Mouse (Mus musculus) limb, embryonic 14.5 days (tissue): Measurements from ENCODE around the gene Galt. TPM values are rescaled to one million over a fixed set of nuclear protein-coding genes. Genes with fewer than 3 reads are reported as not detected.
"Not testable (repeated sequence)": the region's sequence is repeated elsewhere in the genome, so short reads cannot be mapped to it uniquely, and the experiment has no call there.

Source experiments
- ATAC-seq: fragments of 200-750 bp; cut with Nextera tagmentation; 2 replicates; pipeline ENCODE4 v1.8.0; 2017; ENCODE audit warnings: low read depth, moderate number of reproducible peaks, moderate TSS enrichment; ENCODE audit not compliant: low FRiP score
- DNase-seq: peaks from one replicate; pipeline ENCODE4 v3.0.0-alpha.2; 2015; ENCODE audit warnings: low spot score
- H3K27ac ChIP-seq: fragments of 300-500 bp; sonication (generic); replicated peaks from 2 replicates; pipeline ENCODE4 v1.5.1; 2014; ENCODE audit warnings: low read depth, mild to moderate bottlenecking, low read length, moderate library complexity, mixed read lengths
- H3K27me3 ChIP-seq: fragments of 300-500 bp; sonication (generic); 2 replicates; pipeline ENCODE4 v1.6.1; 2014; ENCODE audit warnings: low read length, mixed read lengths; ENCODE audit not compliant: control insufficient read depth, insufficient read depth
- H3K36me3 ChIP-seq: fragments of 300-500 bp; sonication (generic); 2 replicates; pipeline ENCODE4 v1.6.1; 2014; ENCODE audit warnings: mild to moderate bottlenecking, low read length, moderate library complexity, mixed read lengths; ENCODE audit not compliant: control insufficient read depth, insufficient read depth
- H3K4me1 ChIP-seq: fragments of 300-500 bp; sonication (generic); 2 replicates; pipeline ENCODE4 v1.6.1; 2014; ENCODE audit warnings: antibody characterized with exemption, low read length, mixed read lengths; ENCODE audit not compliant: control insufficient read depth, insufficient read depth
- H3K4me2 ChIP-seq: fragments of 300-500 bp; sonication (generic); replicated peaks from 2 replicates; pipeline ENCODE4 v1.6.1; 2014; ENCODE audit warnings: low read depth, mild to moderate bottlenecking, low read length, moderate library complexity; ENCODE audit not compliant: severe bottlenecking
- H3K4me3 ChIP-seq: fragments of 300-500 bp; sonication (generic); replicated peaks from 2 replicates; pipeline ENCODE4 v1.5.1; 2014; ENCODE audit warnings: low read length
- H3K9ac ChIP-seq: fragments of 300-500 bp; sonication (generic); 2 replicates; pipeline ENCODE4 v1.6.1; 2014; ENCODE audit warnings: mild to moderate bottlenecking, low read depth, low read length, moderate library complexity; ENCODE audit not compliant: severe bottlenecking
- H3K9me3 ChIP-seq: fragments of 300-500 bp; sonication (generic); 2 replicates; pipeline ENCODE4 v1.6.1; 2016; ENCODE audit warnings: low read length; ENCODE audit not compliant: control insufficient read depth
- WGBS: fragments of 180-500 bp; shearing (Covaris S2); extraction: QIAGEN DNeasy Blood & Tissue Kit; methylation state at CpG from one replicate; pipeline ENCODE4 v1.1.7; 2014; 5-methylcytosine and 5-hydroxymethylcytosine counted together
- polyA plus RNA-seq, 2 experiments: library from polyadenylated mRNA; depleted of rRNA in 1 of 2; stranded (reverse) in 1 of 2; unstranded in 1 of 2; fragments of >200 nt; fragmentation: Nextera tagmentation in 1 of 2; extraction: Ambion mirVana in 1 of 2; gene quantifications; 2 replicates each; pipeline versions ENCODE4 v1.2.1 to v1.2.3; 2012 to 2014

Gene Galt
- polyA plus RNA-seq, 2 experiments: 39.5 to 83.3 TPM

DNA sequence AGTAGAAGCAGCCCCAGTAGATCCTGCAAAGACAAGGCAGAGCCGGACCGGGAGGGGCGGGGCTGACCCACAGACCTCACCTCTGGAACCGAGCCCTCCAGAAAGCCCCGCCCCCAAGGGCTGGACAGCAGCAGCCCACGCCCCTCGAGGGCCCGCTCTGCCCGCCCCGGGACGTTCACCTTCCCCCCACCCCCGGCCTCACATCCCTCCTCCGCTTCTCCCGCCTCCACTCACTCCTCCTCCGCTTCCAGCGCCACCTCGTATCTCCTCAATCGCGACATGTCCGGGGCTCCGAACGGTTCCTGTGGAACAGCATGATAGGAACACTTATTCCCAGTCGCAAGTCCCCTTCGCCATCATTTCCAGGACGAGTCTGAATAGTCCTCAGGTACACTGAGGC, 18.5 kb downstream of the Galt start:
- not testable (repeated sequence) for ATAC-seq, H3K4me1 ChIP-seq, H3K27me3 ChIP-seq, H3K9ac ChIP-seq, H3K9me3 ChIP-seq, H3K27ac ChIP-seq, H3K36me3 ChIP-seq
- under 1% methylated on average over 11 of the region's 25 CpGs for WGBS
- peak; percentile 55 for DNase-seq
- peak overlapping the region; percentile 41 for H3K4me2 ChIP-seq
- H3K4me3 ChIP-seq: peak overlapping the region; percentile 35

DNA sequence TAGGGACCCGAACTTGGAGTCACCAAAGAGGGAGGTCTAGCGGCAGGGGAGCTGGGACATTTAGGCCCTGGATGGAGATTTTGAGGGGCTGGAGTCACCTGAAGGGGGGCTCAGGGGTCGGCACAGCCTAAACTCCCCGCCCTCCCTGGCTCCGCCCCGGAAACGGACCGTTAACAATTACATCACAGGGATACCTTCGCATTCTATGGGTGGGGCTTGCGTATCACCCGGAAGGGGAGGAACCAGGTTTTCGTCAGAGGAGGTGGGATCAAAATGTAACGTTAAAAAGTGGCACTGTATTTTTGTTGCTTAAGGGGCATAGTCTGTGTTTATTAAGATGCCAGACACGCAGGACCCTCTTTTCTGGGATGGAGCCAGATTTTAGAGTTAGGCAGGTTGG, 19.0 kb downstream of the Galt start, which contains the start of gene Ccl27a:
Gene Ccl27a (minus strand): TSS at position 246 of the 400 bp plus-strand sequence.
- peak within 1 kb of the TSS; percentile 35 for H3K4me3 ChIP-seq
- H3K4me2 ChIP-seq: peak within 1 kb of the TSS; percentile 41
- H3K27ac ChIP-seq, H3K36me3 ChIP-seq, H3K9ac ChIP-seq, H3K27me3 ChIP-seq, ATAC-seq, H3K9me3 ChIP-seq, H3K4me1 ChIP-seq: not testable (repeated sequence)
- DNase-seq: peak; percentile 84
- 2% methylated on average over 10 of the region's 14 CpGs for WGBS

- not testable (repeated sequence) for H3K4me1 ChIP-seq, H3K9ac ChIP-seq, DNase-seq, H3K27ac ChIP-seq, ATAC-seq, H3K36me3 ChIP-seq, H3K9me3 ChIP-seq, H3K27me3 ChIP-seq
- 70% methylated on average over 3 of the region's 3 CpGs for WGBS
- H3K4me2 ChIP-seq: peak overlapping the region; percentile 37
- peak overlapping the region; percentile 35 for H3K4me3 ChIP-seq
Measured at GRCm38 (mm10) chr4:41774506-41774905, 19.5 kb downstream of the Galt start.

DNA sequence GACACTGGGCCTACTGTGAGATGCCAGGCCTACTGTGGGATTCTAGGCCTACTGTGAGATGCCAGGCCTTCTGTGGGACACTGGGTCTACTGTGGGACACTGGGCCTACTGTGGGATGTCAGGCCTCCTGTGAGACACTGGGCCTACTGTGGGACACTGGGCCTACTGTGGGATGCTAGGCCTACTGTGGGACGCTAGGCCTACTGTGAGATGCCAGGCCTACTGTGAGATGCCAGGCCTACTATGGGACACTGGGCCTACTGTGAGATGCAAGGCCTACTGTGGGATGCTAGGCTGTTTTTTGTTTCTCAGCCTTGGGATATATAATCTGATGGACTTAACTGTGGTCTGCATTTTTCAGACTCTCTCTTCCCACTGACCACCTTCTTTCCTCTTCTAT, 20.8 kb downstream of the Galt start:
- DNase-seq, H3K9ac ChIP-seq, H3K4me1 ChIP-seq, ATAC-seq, H3K9me3 ChIP-seq, H3K36me3 ChIP-seq, H3K27ac ChIP-seq, H3K4me2 ChIP-seq, H3K4me3 ChIP-seq, H3K27me3 ChIP-seq: not testable (repeated sequence)
- 83% methylated on average over 1 of the region's 1 CpGs for WGBS

GRCm38 (mm10) chr4:41781271-41781670, 26.2 kb downstream of the Galt start:
- WGBS: 18% methylated on average over 3 of the region's 9 CpGs

DNA sequence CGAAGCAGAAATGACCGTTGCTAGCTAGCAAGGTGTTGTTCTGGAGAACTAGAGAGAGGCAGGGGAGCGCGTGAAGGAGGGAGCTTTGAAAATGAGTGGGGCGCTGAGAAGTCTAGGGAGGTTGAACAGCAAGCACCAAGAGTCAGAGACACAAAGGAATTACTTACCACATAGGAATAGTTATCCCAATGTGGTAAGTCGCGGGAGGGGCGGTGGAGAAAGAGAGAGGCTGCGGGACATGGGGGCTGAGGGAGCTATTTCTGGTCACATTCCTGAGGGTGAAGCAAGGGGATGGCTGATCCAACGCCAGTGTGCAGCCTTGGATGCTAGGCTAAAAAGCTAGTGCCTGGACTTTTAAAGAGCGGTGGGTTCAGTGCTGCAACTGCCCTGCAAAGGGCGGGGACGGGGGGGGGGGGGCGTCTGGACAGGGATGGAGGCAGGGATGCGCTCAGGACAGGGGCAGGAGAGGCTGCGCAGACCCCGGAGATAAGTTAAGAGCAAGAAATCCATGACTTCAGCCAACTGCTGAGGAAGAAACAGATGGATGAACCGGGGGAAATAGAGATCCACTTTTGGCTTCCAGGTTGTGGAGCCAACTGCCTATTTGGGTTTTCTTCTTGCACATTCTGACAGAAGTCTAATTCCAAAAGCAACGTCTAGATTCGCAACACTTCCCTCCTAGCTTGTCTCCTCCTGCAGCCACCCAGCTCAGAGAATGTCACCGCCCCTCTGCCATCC, 26.9 kb downstream of the Galt start:
- H3K4me1 ChIP-seq, H3K36me3 ChIP-seq, H3K9ac ChIP-seq, DNase-seq, H3K27ac ChIP-seq, H3K4me3 ChIP-seq, H3K9me3 ChIP-seq, ATAC-seq, H3K27me3 ChIP-seq: not testable (repeated sequence)
- H3K4me2 ChIP-seq: peak overlapping the region; percentile 17; the same call in 1 of the 2 replicates
- WGBS: 11% methylated on average over 13 of the region's 21 CpGs

More at GRCm38 (mm10) chr4:41781271-41781670, 26.2 kb downstream of the Galt start:
- not testable (repeated sequence) for DNase-seq, H3K27me3 ChIP-seq, H3K4me2 ChIP-seq, H3K4me3 ChIP-seq, H3K36me3 ChIP-seq, H3K9me3 ChIP-seq, H3K9ac ChIP-seq, H3K4me1 ChIP-seq, ATAC-seq, H3K27ac ChIP-seq

DNA sequence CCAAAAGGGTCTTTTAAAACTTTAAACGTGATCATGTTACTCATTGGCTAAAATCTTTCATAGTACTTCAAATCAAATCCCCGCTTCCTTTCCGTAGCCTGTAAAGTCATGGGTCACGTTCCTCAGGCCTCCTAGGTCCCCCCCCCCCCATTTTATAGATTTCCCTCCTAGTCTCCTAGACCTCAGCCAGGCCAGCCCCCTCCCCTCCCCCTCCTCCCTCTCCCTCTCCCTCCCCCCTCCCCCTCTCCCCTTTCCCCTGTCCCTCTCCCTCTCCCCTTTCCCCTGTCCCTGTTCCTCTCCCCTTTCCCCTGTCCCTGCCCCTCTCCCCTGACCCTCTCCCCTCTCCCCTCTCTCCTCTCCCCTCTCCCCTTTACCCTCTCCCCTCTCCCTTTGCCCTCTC, 27.7 kb downstream of the Galt start:
- WGBS: 35% methylated on average over 4 of the region's 4 CpGs
- H3K27ac ChIP-seq, H3K4me1 ChIP-seq, H3K36me3 ChIP-seq, H3K4me3 ChIP-seq, H3K27me3 ChIP-seq, H3K9me3 ChIP-seq, H3K4me2 ChIP-seq, DNase-seq, H3K9ac ChIP-seq, ATAC-seq: not testable (repeated sequence)

GRCm38 (mm10) chr4:41783197-41783596, 28.2 kb downstream of the Galt start:
- not testable (repeated sequence) for ATAC-seq, H3K4me2 ChIP-seq, H3K4me3 ChIP-seq, H3K4me1 ChIP-seq, H3K27me3 ChIP-seq, H3K36me3 ChIP-seq, DNase-seq, H3K9ac ChIP-seq, H3K27ac ChIP-seq, H3K9me3 ChIP-seq
- 59% methylated on average over 2 of the region's 3 CpGs for WGBS
